Mouse (Mus musculus) lung, postnatal 0 days (tissue): ENCODE results near the gene Gm45234.

Source experiments
- CTCF ChIP-seq: IDR thresholded peaks from 2 replicates; pipeline ENCODE4 v1.5.1; 2016; ENCODE audit warnings: antibody characterized with exemption, mild to moderate bottlenecking
- EP300 ChIP-seq: IDR thresholded peaks from 2 replicates; pipeline ENCODE4 v1.6.1; 2016; ENCODE audit warnings: antibody characterized with exemption, mild to moderate bottlenecking, control low read depth

DNA sequence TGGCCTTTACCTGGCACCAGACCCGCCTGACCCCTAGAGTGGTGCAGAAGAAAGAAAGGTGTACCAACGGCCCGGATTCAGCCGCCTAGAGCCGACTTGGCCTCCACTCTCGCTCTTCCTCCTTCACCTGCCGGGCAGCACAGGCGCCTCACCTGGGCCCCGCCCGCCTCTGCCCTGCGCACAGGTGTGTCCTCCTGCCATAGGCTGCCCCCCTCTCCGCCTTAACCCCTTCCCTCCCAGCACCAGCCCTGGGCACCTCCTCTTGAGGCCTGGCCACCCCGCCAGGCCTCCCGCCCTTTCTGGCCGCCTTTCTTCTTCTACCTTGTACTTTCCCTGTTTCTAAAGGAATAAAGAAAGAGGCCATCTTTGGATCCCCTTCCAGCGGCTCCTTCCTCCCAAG lies 37.1 kb downstream of the Gm45234 start:
- TF ChIP-seq EP300 (no peak), CTCF (no peak)
